Mouse (Mus musculus): Measurements from ENCODE around the gene Mtf2. TPM values are rescaled to one million over a fixed set of nuclear protein-coding genes. Genes with fewer than 3 reads are reported as not detected.
A peak's percentile ranks its signal among the peaks of the same experiment; 100 is the strongest.
"Not testable (repeated sequence)": the region's sequence is repeated elsewhere in the genome, so short reads cannot be mapped to it uniquely, and the experiment has no call there.

The Mtf2 gene
- 133 and 139 TPM in 2 replicates for polyA plus RNA-seq (2015; fragmentation: Nextera tagmentation; extraction: Ambion mirVana)

- Histone ChIP-seq H3K4me1 (replicated peaks; ENCODE audit: control insufficient read depth, insufficient read depth, low read length) (peaks cover 12% of the 10 kb centered on the region), H3K4me2 (ENCODE audit: low read length) (peak within 1 kb of the TSS; percentile 59), H3K27ac (ENCODE audit: low read length) (peak within 1 kb of the TSS; percentile 97), H3K9ac (replicated peaks; ENCODE audit: low read depth, low read length) (peak within 1 kb of the TSS; percentile 95), H3K9me3 (ENCODE audit: control insufficient read depth, low read length) (no peaks in the 10 kb centered on the region), H3K4me3 (replicated peaks; ENCODE audit: low read length) (peak within 1 kb of the TSS; percentile 90), H3K27me3 (replicated peaks; ENCODE audit: control insufficient read depth, insufficient read depth, low read length) (no peaks in the 10 kb centered on the region), H3K36me3 (ENCODE audit: control insufficient read depth, insufficient read depth) (peaks cover 16% of the 10 kb centered on the region)
- WGBS, result under 1% methylated on average over 59 of the region's 59 CpGs
- peak; percentile 92 for ATAC-seq
These were observed at the start of gene Mtf2 for GRCm38 (mm10) chr5:108065465-108066411. Mtf2 (plus strand) TSS chr5:108065674.

GRCm38 (mm10) chr5:108017232-108017631 is 48.2 kb upstream of the Mtf2 start:
- Histone ChIP-seq H3K27ac (ENCODE audit: low read length) (no peak overlapping the region), H3K4me3 (replicated peaks; ENCODE audit: low read length) (no peak overlapping the region), H3K9me3 (ENCODE audit: control insufficient read depth, low read length) (no peaks in the 10 kb centered on the region), H3K4me2 (ENCODE audit: low read length) (no peak overlapping the region), H3K27me3 (replicated peaks; ENCODE audit: control insufficient read depth, insufficient read depth, low read length) (no peaks in the 10 kb centered on the region), H3K36me3 (ENCODE audit: control insufficient read depth, insufficient read depth) (no peaks in the 10 kb centered on the region), H3K4me1 (replicated peaks; ENCODE audit: control insufficient read depth, insufficient read depth, low read length) (no peaks in the 10 kb centered on the region), H3K9ac (replicated peaks; ENCODE audit: low read depth, low read length) (no peak overlapping the region)
- no peak for ATAC-seq
- WGBS, result 96% methylated on average over 2 of the region's 2 CpGs

GRCm38 (mm10) chr5:108019367-108019766 is 46.1 kb upstream of the Mtf2 start:
- 23% methylated on average over 2 of the region's 2 CpGs for WGBS
- Histone ChIP-seq H3K4me2 (ENCODE audit: low read length) (no peak overlapping the region), H3K4me3 (replicated peaks; ENCODE audit: low read length) (no peak overlapping the region), H3K9ac (replicated peaks; ENCODE audit: low read depth, low read length) (no peak overlapping the region), H3K4me1 (replicated peaks; ENCODE audit: control insufficient read depth, insufficient read depth, low read length) (no peaks in the 10 kb centered on the region), H3K27me3 (replicated peaks; ENCODE audit: control insufficient read depth, insufficient read depth, low read length) (no peaks in the 10 kb centered on the region), H3K9me3 (ENCODE audit: control insufficient read depth, low read length) (no peaks in the 10 kb centered on the region), H3K27ac (ENCODE audit: low read length) (no peak overlapping the region), H3K36me3 (ENCODE audit: control insufficient read depth, insufficient read depth) (no peaks in the 10 kb centered on the region)
- no peak for ATAC-seq

GRCm38 (mm10) chr5:108021346-108021745 is 44.1 kb upstream of the Mtf2 start:
- WGBS, result 80% methylated on average over 3 of the region's 3 CpGs

GRCm38 (mm10) chr5:108028230-108028629 is 37.2 kb upstream of the Mtf2 start:
- Histone ChIP-seq H3K4me1 (replicated peaks; ENCODE audit: control insufficient read depth, insufficient read depth, low read length) (no peaks in the 10 kb centered on the region), H3K9ac (replicated peaks; ENCODE audit: low read depth, low read length) (no peak overlapping the region), H3K27ac (ENCODE audit: low read length) (no peak overlapping the region), H3K4me2 (ENCODE audit: low read length) (no peak overlapping the region), H3K27me3 (replicated peaks; ENCODE audit: control insufficient read depth, insufficient read depth, low read length) (no peaks in the 10 kb centered on the region), H3K36me3 (ENCODE audit: control insufficient read depth, insufficient read depth) (no peaks in the 10 kb centered on the region), H3K4me3 (replicated peaks; ENCODE audit: low read length) (no peak overlapping the region), H3K9me3 (ENCODE audit: control insufficient read depth, low read length) (no peaks in the 10 kb centered on the region)
- ATAC-seq, result no peak
- 92% methylated on average over 4 of the region's 4 CpGs for WGBS

More at GRCm38 (mm10) chr5:108021346-108021745, 44.1 kb upstream of the Mtf2 start:
- H3K4me1 ChIP-seq (replicated peaks; ENCODE audit: control insufficient read depth, insufficient read depth, low read length), result no peaks in the 10 kb centered on the region
- ATAC-seq, result no peak
- no peaks in the 10 kb centered on the region for H3K27me3 ChIP-seq (replicated peaks; ENCODE audit: control insufficient read depth, insufficient read depth, low read length)
- H3K9ac ChIP-seq (replicated peaks; ENCODE audit: low read depth, low read length), result no peak overlapping the region
- no peaks in the 10 kb centered on the region for H3K9me3 ChIP-seq (ENCODE audit: control insufficient read depth, low read length)
- no peak overlapping the region for H3K27ac ChIP-seq (ENCODE audit: low read length)
- H3K4me3 ChIP-seq (replicated peaks; ENCODE audit: low read length), result no peak overlapping the region
- no peaks in the 10 kb centered on the region for H3K36me3 ChIP-seq (ENCODE audit: control insufficient read depth, insufficient read depth)
- H3K4me2 ChIP-seq (ENCODE audit: low read length), result no peak overlapping the region

GRCm38 (mm10) chr5:108028797-108029536 is 36.5 kb upstream of the Mtf2 start:
- H3K27ac ChIP-seq (ENCODE audit: low read length); H3K36me3 ChIP-seq (ENCODE audit: control insufficient read depth, insufficient read depth): not testable (repeated sequence)
- WGBS, result 91% methylated on average over 7 of the region's 7 CpGs

GRCm38 (mm10) chr5:108029968-108030367 is 35.5 kb upstream of the Mtf2 start:
- no peak for ATAC-seq
- no peak overlapping the region for H3K4me3 ChIP-seq (replicated peaks; ENCODE audit: low read length)
- WGBS, result 80% methylated on average over 2 of the region's 2 CpGs
- no peak overlapping the region for H3K27ac ChIP-seq (ENCODE audit: low read length)
- H3K9me3 ChIP-seq (ENCODE audit: control insufficient read depth, low read length), result no peaks in the 10 kb centered on the region
- H3K36me3 ChIP-seq (ENCODE audit: control insufficient read depth, insufficient read depth), result no peaks in the 10 kb centered on the region
- H3K4me2 ChIP-seq (ENCODE audit: low read length), result no peak overlapping the region
- no peak overlapping the region for H3K9ac ChIP-seq (replicated peaks; ENCODE audit: low read depth, low read length)
- H3K4me1 ChIP-seq (replicated peaks; ENCODE audit: control insufficient read depth, insufficient read depth, low read length), result peaks cover under 1% of the 10 kb centered on the region
- no peaks in the 10 kb centered on the region for H3K27me3 ChIP-seq (replicated peaks; ENCODE audit: control insufficient read depth, insufficient read depth, low read length)

More at GRCm38 (mm10) chr5:108028797-108029536, 36.5 kb upstream of the Mtf2 start:
- not testable (repeated sequence) for H3K4me3 ChIP-seq (replicated peaks; ENCODE audit: low read length); ATAC-seq; H3K27me3 ChIP-seq (replicated peaks; ENCODE audit: control insufficient read depth, insufficient read depth, low read length); H3K9ac ChIP-seq (replicated peaks; ENCODE audit: low read depth, low read length); H3K9me3 ChIP-seq (ENCODE audit: control insufficient read depth, low read length); H3K4me2 ChIP-seq (ENCODE audit: low read length); H3K4me1 ChIP-seq (replicated peaks; ENCODE audit: control insufficient read depth, insufficient read depth, low read length)

- no peaks in the 10 kb centered on the region for H3K9me3 ChIP-seq (ENCODE audit: control insufficient read depth, low read length)
- H3K27ac ChIP-seq (ENCODE audit: low read length), result no peak overlapping the region
- no peak for ATAC-seq
- 97% methylated on average over 4 of the region's 4 CpGs for WGBS
- no peak overlapping the region for H3K9ac ChIP-seq (replicated peaks; ENCODE audit: low read depth, low read length)
- H3K4me1 ChIP-seq (replicated peaks; ENCODE audit: control insufficient read depth, insufficient read depth, low read length), result peaks cover 8% of the 10 kb centered on the region
- H3K27me3 ChIP-seq (replicated peaks; ENCODE audit: control insufficient read depth, insufficient read depth, low read length), result no peaks in the 10 kb centered on the region
- H3K4me3 ChIP-seq (replicated peaks; ENCODE audit: low read length), result no peak overlapping the region
- no peak overlapping the region for H3K4me2 ChIP-seq (ENCODE audit: low read length)
- H3K36me3 ChIP-seq (ENCODE audit: control insufficient read depth, insufficient read depth), result no peaks in the 10 kb centered on the region
These were observed 34.2 kb upstream of the Mtf2 start for GRCm38 (mm10) chr5:108031267-108031666.

GRCm38 (mm10) chr5:108034194-108034593 is 31.3 kb upstream of the Mtf2 start:
- no peaks in the 10 kb centered on the region for H3K9me3 ChIP-seq (ENCODE audit: control insufficient read depth, low read length)
- H3K4me2 ChIP-seq (ENCODE audit: low read length), result no peak overlapping the region
- no peak; the same call in 1 of the 2 replicates for ATAC-seq
- no peaks in the 10 kb centered on the region for H3K27me3 ChIP-seq (replicated peaks; ENCODE audit: control insufficient read depth, insufficient read depth, low read length)
- H3K36me3 ChIP-seq (ENCODE audit: control insufficient read depth, insufficient read depth), result no peaks in the 10 kb centered on the region
- WGBS, result 40% methylated on average over 3 of the region's 4 CpGs
- H3K4me1 ChIP-seq (replicated peaks; ENCODE audit: control insufficient read depth, insufficient read depth, low read length), result peaks cover 8% of the 10 kb centered on the region
- no peak overlapping the region for H3K4me3 ChIP-seq (replicated peaks; ENCODE audit: low read length)
- H3K27ac ChIP-seq (ENCODE audit: low read length), result no peak overlapping the region
- H3K9ac ChIP-seq (replicated peaks; ENCODE audit: low read depth, low read length), result no peak overlapping the region

All from forebrain, embryonic 16.5 days (tissue).